Mouse (Mus musculus): ENCODE data around the gene Sco1.
"Not testable (repeated sequence)": the region's sequence is repeated elsewhere in the genome, so short reads cannot be mapped to it uniquely, and the experiment has no call there.

The Sco1 gene

DNA sequence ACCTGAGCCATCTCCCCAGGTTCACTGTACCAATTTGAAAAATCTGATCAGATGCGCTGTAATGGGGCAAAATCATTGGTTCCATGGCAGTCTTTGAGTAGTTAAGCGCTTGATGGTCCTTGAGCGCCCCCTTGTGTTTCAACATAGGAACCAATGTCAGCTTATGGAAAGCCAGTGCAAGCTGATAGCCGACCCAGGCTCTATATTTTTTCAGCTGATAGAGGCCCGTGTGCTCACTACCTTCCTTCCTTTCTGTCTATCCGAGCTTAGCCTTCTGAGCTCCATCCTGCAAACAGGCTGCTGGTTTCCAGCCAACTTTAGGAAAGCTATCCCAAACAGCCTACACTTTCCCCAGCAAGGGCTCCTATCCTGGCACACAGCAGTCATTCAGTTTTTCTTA, 33.0 kb downstream of the Sco1 start:
- DNase-seq (ENCODE audit: low spot score): peak; percentile 61

DNA sequence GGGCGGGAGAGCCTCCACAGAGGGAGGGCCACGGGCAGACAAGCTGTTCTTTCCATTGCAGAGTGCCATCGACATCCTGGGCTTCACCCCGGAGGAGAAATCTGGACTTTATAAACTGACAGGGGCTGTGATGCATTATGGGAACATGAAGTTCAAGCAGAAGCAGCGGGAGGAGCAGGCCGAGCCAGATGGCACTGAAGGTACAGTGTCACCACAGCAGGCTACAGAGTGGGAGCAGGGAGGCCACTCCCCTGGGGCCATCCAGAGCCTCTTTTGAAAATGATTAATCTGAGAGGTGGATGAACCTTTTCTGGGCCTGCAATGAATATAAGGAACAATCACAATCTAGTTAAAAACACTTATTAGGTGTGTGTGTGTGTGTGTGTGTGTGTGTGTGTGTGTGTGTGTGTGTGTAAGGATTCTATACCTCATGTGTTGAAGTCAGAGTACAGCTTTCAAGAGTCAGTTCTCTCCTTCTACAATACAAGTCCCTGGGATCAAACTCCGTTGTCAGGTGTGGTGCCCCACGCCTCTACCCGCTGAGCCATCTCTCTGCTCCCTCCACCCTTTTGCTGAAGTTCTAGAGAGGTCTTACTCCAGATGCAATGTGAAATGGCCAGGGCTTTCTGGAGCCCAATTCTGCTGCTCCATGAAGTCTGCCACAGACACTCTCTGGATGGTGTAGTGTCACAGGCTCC, 34.1 kb downstream of the Sco1 start:
- DNase-seq (ENCODE audit: low spot score): no peak

- DNase-seq (ENCODE audit: low spot score): no peak
These were observed 34.8 kb downstream of the Sco1 start for GRCm38 (mm10) chr11:67087225-67087624.

GRCm38 (mm10) chr11:67092354-67092753, 39.9 kb downstream of the Sco1 start:
- not testable (repeated sequence) for DNase-seq (ENCODE audit: low spot score)

DNA sequence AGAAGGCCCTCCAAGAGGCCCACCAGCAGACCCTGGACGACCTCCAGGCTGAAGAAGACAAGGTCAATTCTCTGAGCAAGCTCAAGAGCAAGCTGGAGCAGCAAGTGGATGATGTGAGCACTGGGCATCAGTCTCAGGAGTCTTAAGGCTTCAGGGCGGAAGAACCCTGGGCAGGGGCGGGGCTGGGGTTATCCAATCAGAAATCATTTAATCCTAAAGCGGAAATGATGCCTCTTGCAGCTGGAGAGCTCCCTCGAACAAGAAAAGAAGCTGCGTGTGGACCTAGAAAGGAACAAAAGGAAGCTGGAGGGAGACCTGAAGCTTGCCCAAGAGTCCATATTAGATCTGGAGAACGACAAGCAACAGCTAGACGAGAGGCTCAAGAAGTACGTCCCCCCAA, 40.7 kb downstream of the Sco1 start:
- no peak for DNase-seq (ENCODE audit: low spot score)

DNA sequence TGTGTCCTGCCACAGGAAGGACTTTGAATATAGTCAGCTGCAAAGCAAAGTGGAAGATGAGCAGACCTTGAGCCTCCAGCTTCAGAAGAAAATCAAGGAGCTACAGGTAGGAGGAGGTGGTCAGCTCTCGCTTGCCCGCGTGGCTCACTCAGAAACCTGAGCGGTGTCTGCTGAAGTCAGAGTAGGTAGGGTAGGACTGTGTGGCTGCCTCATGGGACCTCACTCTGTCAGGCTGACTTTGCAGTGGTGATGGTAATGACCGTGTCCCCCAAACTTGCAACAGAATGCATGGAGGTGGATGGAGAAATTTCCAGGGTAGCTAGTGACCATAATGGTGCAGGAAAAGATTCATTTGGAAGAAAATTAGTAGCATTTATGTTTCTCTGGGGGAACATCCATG, 41.2 kb downstream of the Sco1 start:
- no peak for DNase-seq (ENCODE audit: low spot score)

GRCm38 (mm10) chr11:67094470-67094869, 42.0 kb downstream of the Sco1 start:
- no peak for DNase-seq (ENCODE audit: low spot score)

DNA sequence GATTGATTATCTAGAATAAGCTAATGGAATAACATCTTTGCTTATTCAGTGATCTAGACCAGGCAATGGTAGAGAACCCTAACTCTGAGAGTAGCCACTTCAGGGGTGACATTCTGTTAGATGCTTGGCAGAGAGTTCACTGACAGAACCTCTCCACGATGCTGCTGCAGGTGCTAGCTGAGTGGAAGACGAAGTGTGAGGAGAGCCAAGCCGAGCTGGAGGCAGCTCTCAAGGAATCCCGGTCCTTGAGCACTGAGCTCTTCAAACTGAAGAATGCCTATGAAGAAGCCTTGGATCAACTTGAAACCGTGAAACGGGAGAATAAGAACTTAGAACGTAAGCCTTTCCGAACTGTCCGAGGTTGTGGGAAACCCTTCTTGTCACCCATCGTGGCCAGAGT, 45.2 kb downstream of the Sco1 start:
- DNase-seq (ENCODE audit: low spot score): no peak

DNA sequence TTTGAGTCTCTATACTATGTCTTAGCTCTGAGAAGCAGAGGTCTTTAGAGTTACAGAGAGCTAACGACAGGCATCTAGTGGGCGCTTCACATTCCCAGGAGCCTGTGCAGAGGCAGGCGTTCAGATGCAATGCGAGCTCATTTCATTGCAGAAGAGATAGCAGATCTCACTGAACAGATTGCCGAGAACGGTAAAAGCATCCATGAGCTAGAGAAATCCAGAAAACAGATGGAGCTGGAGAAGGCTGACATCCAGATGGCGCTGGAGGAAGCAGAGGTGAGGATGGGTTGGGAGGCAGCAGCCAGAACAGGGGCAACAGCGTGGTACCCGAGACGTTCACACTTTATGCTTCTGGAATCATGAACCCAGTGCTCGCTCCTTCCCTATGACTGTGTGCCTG, 46.0 kb downstream of the Sco1 start:
- no peak for DNase-seq (ENCODE audit: low spot score)

- DNase-seq (ENCODE audit: low spot score): no peak
These were observed 46.8 kb downstream of the Sco1 start for GRCm38 (mm10) chr11:67099241-67099640.

DNA sequence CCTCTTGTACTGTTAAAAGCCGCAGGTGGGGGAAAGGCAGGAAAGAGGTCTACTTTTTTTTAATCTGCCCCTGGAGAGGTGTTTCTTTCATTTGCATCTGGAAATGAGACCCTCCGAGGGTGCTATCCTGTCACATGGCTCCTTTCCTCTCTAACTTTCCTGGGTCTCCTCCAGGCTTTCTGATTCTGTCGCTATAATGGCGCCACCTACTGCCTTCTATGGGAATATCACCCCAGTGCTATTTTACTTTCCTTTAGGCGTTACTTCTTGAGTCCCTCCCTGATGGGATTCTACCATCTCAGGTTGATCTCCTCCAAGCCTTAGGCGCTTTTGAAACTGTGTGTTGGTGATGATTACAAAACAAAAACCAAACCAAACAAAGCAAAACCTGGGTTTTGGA, 47.7 kb downstream of the Sco1 start:
- peak; percentile 27 for DNase-seq (ENCODE audit: low spot score)

DNA sequence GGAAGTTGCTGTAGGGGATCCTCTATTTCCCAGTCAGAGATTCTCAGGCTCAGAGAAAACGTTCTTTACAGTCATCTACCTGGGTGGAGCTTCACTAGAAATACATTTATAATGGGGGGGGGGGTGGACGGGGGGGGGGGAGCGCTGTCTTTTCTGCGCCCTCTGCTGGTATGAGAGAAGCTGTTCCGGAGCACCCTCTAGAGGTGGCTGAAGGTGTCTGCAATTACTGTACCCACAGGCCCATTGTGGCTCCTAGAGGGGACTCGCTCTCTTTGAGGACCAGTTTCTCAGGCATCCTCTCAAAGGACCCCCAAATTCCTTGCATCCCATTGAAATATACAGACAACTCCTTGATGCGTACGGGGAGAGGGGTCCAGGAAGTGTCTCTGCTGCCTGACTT, 49.2 kb downstream of the Sco1 start:
- DNase-seq (ENCODE audit: low spot score): peak; percentile 29

DNA sequence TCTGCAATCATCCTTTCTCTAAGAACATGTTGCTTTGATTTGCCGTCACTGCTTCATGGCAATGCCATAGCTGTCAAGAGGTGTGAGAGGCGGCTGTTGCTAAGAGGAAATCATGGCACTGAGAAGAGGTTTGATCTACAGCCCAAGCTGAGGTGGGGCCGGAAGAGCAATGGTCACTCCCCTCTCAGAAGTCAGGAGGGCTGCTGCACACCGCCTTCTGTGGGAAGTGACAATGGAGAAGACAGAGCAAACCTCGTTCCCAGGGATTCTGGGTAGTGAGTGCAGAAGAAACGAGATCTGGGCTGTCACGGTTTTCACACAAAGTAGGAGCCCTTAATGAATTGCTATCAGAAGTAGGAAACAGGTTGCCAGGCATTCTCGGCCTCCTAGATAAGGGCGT, 50.8 kb downstream of the Sco1 start:
- DNase-seq (ENCODE audit: low spot score): no peak

- DNase-seq (ENCODE audit: low spot score): no peak
These were observed 51.8 kb downstream of the Sco1 start for GRCm38 (mm10) chr11:67104242-67104641.

- DNase-seq (ENCODE audit: low spot score): no peak
These were observed 52.2 kb downstream of the Sco1 start for GRCm38 (mm10) chr11:67104714-67105113.

GRCm38 (mm10) chr11:67105689-67106088, 53.2 kb downstream of the Sco1 start:
- no peak for DNase-seq (ENCODE audit: low spot score)

- DNase-seq (ENCODE audit: low spot score): no peak
These were observed 54.5 kb downstream of the Sco1 start for GRCm38 (mm10) chr11:67106973-67107372.

DNA sequence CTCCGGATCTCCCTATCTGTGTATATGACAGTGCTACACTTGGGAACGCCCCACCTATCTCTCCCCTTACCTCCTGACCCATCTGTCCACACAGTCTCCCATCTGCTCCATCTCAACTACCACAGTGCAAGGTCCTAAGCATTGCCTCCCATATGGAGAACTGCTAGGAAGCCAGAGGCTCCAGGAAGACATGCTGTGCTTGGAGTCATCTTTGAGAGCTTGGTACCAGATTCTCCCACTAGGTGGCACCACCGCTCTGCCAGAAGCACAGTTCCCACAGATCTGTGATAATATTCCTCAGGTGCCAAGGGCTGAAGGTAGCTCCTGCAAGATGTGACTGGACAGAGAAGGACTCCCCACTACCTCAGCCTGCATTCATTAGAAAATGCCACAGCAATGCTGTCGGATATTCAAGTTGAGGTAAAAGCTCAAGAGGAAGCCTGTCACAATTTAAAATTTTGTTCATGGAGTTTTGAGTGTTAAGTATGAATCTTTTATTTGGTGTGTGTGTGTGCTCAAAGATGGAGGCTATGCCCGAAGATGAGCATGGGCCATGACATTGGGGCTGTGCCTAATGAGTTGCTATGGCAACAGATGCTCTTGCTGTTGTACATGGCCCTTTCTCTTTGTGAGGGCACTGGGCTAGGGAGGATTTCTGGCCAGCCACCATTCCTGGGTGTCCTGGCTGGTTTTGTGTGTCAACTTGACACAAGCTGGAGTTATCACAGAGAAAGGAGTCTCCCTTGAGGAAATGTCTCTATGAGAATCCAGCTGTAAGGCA, 57.9 kb downstream of the Sco1 start:
- peak; percentile 59 for DNase-seq (ENCODE audit: low spot score)

- DNase-seq (ENCODE audit: low spot score): peak; percentile 46
These were observed 59.8 kb downstream of the Sco1 start for GRCm38 (mm10) chr11:67112019-67112850.

GRCm38 (mm10) chr11:67112851-67113202, 60.4 kb downstream of the Sco1 start:
- peak; percentile 68 for DNase-seq (ENCODE audit: low spot score)

- no peak for DNase-seq (ENCODE audit: low spot score)
These were observed 60.9 kb downstream of the Sco1 start for GRCm38 (mm10) chr11:67113381-67113780.

GRCm38 (mm10) chr11:67114261-67114660, 61.8 kb downstream of the Sco1 start:
- no peak for DNase-seq (ENCODE audit: low spot score)

- no peak for DNase-seq (ENCODE audit: low spot score)
These were observed 62.4 kb downstream of the Sco1 start for GRCm38 (mm10) chr11:67114901-67115300.

Measured in ovary, postnatal 14 days (tissue).